Mouse (Mus musculus): ENCODE results near the gene Tvp23b.

- TF ChIP-seq MAFK (IDR thresholded peaks at IDR 0.05; ENCODE audit: insufficient read depth, low read depth, low read length) (no peak), CHD2 (IDR thresholded peaks at IDR 0.05; ENCODE audit: low read depth, low read length) (no peak), ZNF384 (IDR thresholded peaks at IDR 0.05; ENCODE audit: low read depth, low read length) (no peak), ZC3H11A (IDR thresholded peaks at IDR 0.05; ENCODE audit: borderline replicate concordance, low read depth, low read length) (no peak)
These were observed 3.6 kb upstream of the Tvp23b start for GRCm38 (mm10) chr11:62875696-62876095.

Measured in ES-E14 (cell line).